Mouse (Mus musculus): ENCODE measurements around the gene Acox1. TPM values are rescaled to one million over a fixed set of nuclear protein-coding genes. Genes with fewer than 3 reads are reported as not detected.
A peak's percentile ranks its signal among the peaks of the same experiment; 100 is the strongest.

Gene Acox1
- polyA plus RNA-seq, 1 experiment = 18.0 TPM

DNA sequence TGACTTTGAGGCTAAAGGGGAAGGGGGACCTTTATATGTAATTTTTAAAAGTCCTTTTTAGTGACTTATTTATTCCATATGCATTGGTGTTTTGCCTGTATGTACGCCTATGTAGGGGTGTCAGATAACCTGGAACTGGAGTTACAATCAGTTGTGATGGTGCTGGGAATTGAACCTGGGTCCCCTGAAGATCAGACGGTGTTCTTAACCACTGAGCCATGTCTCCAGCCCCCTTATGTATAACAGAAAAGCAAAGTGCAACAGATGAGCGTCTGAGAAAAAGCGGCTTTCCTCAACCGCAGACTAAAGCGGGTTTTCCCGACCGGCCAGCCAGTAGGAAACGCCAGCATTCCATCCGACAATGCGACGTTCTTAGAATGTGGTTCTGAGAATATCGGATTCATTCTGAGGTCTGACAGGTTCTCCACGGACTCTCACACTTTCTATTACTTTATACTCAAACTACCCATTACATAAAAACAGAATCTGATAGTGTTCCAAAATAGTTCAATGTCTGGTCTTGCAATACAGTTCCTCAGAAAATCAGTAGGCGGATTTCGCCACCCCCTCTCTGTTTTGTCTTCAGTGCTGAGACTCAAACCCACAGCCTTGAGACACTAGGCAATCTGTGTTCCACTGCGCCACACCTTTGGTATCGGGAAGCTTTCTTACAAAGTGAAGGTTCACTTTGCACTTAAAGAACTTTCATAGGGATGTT, 1.8 kb downstream of the Acox1 start:
- Histone ChIP-seq H3K4me3 (ENCODE audit: low read depth, low read length) (no peak overlapping the region), H3K27me3 (ENCODE audit: control insufficient read depth, insufficient read depth, low read length, poor library complexity, severe bottlenecking) (no peaks in the 10 kb centered on the region), H3K27ac (ENCODE audit: insufficient read depth, low read length) (no peak overlapping the region), H3K9ac (ENCODE audit: low read depth, poor library complexity, severe bottlenecking) (no peak overlapping the region), H3K4me1 (ENCODE audit: control insufficient read depth, insufficient read depth, low read length) (no peaks in the 10 kb centered on the region), H3K36me3 (ENCODE audit: control insufficient read depth, insufficient read depth, low read length, poor library complexity, severe bottlenecking) (no peaks in the 10 kb centered on the region), H3K9me3 (replicated peaks; ENCODE audit: control insufficient read depth, insufficient read depth, low read length, poor library complexity, severe bottlenecking) (no peaks in the 10 kb centered on the region)
- TF ChIP-seq POLR2A (IDR thresholded peaks at IDR 0.05; ENCODE audit: insufficient read depth, low read length) (no peak), EP300 (IDR thresholded peaks at IDR 0.05; ENCODE audit: insufficient read depth, low read depth, low read length) (no peak), CTCF (IDR thresholded peaks at IDR 0.05; ENCODE audit: low read depth, low read length) (no peak)

DNA sequence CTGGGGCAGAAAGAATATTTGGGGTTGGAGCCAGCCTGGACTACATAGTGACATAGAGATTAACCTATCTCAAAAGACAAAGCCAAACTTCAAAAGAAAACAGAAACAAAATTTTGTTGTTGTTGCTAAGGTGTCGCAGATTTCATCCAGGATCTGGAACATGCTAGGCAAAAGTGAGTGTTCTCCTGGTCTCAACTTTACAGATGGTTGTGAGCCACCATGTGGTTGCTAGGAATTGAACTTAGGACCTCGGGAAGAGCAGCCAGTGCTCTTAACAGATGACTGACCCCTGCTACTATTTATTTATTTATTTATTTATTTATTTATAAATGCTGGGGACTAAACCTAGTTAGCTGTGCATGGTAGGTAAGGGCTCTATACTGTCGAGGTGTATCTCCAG, 2.5 kb downstream of the Acox1 start:
- Histone ChIP-seq H3K9ac (ENCODE audit: low read depth, poor library complexity, severe bottlenecking) (no peak overlapping the region), H3K27me3 (ENCODE audit: control insufficient read depth, insufficient read depth, low read length, poor library complexity, severe bottlenecking) (no peaks in the 10 kb centered on the region), H3K36me3 (ENCODE audit: control insufficient read depth, insufficient read depth, low read length, poor library complexity, severe bottlenecking) (no peaks in the 10 kb centered on the region), H3K9me3 (replicated peaks; ENCODE audit: control insufficient read depth, insufficient read depth, low read length, poor library complexity, severe bottlenecking) (no peaks in the 10 kb centered on the region), H3K4me1 (ENCODE audit: control insufficient read depth, insufficient read depth, low read length) (no peaks in the 10 kb centered on the region), H3K27ac (ENCODE audit: insufficient read depth, low read length) (no peak overlapping the region), H3K4me3 (ENCODE audit: low read depth, low read length) (no peak overlapping the region)
- TF ChIP-seq EP300 (IDR thresholded peaks at IDR 0.05; ENCODE audit: insufficient read depth, low read depth, low read length) = no peak
- TF ChIP-seq POLR2A (IDR thresholded peaks at IDR 0.05; ENCODE audit: insufficient read depth, low read length) = no peak
- TF ChIP-seq CTCF (IDR thresholded peaks at IDR 0.05; ENCODE audit: low read depth, low read length) = no peak

DNA sequence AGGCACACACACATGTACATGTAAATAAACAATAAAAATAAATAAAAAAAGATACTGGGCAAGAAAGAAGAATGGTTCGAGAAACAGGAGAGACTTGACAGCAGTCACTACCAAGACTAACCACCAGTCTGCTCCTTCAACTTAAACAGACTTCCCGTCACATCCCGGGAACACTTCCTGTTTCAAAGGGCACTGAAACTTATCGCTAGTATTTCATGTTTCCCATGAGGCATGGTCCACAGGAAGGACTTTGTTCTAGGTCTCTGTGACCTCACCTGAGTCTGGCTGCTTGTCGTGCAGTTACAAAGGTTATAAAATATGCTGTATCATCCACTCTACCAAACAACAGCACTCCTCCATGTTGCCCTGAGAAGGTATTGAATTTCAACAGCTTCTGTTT, 3.6 kb downstream of the Acox1 start:
- Histone ChIP-seq H3K27me3 (ENCODE audit: control insufficient read depth, insufficient read depth, low read length, poor library complexity, severe bottlenecking) (no peaks in the 10 kb centered on the region), H3K27ac (ENCODE audit: insufficient read depth, low read length) (no peak overlapping the region), H3K4me3 (ENCODE audit: low read depth, low read length) (no peak overlapping the region), H3K4me1 (ENCODE audit: control insufficient read depth, insufficient read depth, low read length) (no peaks in the 10 kb centered on the region), H3K9me3 (replicated peaks; ENCODE audit: control insufficient read depth, insufficient read depth, low read length, poor library complexity, severe bottlenecking) (no peaks in the 10 kb centered on the region), H3K9ac (ENCODE audit: low read depth, poor library complexity, severe bottlenecking) (peak overlapping the region; percentile 18; the same call in 1 of the 2 replicates), H3K36me3 (ENCODE audit: control insufficient read depth, insufficient read depth, low read length, poor library complexity, severe bottlenecking) (no peaks in the 10 kb centered on the region)
- TF ChIP-seq POLR2A (IDR thresholded peaks at IDR 0.05; ENCODE audit: insufficient read depth, low read length) (no peak), EP300 (IDR thresholded peaks at IDR 0.05; ENCODE audit: insufficient read depth, low read depth, low read length) (no peak), CTCF (IDR thresholded peaks at IDR 0.05; ENCODE audit: low read depth, low read length) (no peak)

DNA sequence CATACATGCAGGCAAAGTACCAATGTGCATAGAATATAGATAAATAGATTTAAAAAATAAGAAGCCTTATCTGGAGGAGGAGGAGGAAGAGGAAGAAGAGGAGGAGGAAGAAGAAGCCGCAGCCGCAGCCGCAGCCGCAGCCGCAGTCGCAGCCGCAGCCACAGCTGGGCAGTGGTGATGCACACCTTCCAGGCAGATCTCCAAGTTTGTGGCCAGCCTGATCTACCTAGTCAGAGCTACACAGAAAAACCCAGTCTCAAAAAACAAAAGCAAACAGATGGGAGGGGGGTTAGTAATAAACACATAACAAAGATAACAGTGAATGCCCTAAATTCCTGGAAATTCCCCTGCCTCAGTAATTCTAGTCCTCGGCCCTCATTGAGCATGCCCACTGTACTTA, 4.2 kb downstream of the Acox1 start:
- Histone ChIP-seq H3K4me1 (ENCODE audit: control insufficient read depth, insufficient read depth, low read length) (no peaks in the 10 kb centered on the region), H3K9ac (ENCODE audit: low read depth, poor library complexity, severe bottlenecking) (no peak overlapping the region), H3K4me3 (ENCODE audit: low read depth, low read length) (no peak overlapping the region), H3K36me3 (ENCODE audit: control insufficient read depth, insufficient read depth, low read length, poor library complexity, severe bottlenecking) (no peaks in the 10 kb centered on the region), H3K9me3 (replicated peaks; ENCODE audit: control insufficient read depth, insufficient read depth, low read length, poor library complexity, severe bottlenecking) (no peaks in the 10 kb centered on the region), H3K27ac (ENCODE audit: insufficient read depth, low read length) (no peak overlapping the region), H3K27me3 (ENCODE audit: control insufficient read depth, insufficient read depth, low read length, poor library complexity, severe bottlenecking) (no peaks in the 10 kb centered on the region)
- no peak for TF ChIP-seq CTCF (IDR thresholded peaks at IDR 0.05; ENCODE audit: low read depth, low read length)
- no peak for TF ChIP-seq POLR2A (IDR thresholded peaks at IDR 0.05; ENCODE audit: insufficient read depth, low read length)
- no peak for TF ChIP-seq EP300 (IDR thresholded peaks at IDR 0.05; ENCODE audit: insufficient read depth, low read depth, low read length)

DNA sequence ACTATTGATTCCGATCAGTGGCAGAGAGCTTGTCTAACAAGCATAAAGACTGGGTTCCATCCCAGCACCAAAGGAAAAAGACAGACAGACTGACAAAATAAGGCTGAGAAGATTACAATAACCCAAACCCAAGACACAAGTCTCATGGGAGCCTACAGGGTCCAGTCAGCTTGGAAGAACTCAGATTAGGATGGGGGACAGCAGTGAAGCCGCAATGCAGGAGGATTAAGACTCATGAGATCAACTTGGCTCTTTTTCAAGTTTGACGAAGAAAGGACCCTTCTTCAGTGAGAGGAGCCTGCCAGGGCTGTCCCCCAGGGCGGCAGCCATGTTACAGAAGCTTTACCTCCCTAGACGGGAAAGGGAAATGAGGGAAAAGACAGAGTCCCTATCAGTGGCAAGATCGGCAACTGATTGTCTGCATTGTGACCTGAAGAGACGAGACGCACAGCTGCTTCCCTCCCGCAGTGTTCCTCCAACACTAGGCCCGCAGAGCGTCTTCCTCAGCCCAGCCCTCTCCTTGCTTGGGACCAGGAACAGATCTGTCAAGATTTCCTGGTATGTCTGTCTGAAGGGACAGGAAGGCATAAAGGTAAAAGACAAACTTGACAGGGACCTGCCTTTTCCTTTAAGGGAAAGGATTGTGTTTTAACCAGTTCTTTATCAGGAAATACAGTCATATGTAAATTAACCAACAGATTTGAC, 11.5 kb downstream of the Acox1 start:
- no peak overlapping the region for H3K9ac ChIP-seq (ENCODE audit: low read depth, poor library complexity, severe bottlenecking)
- H3K9me3 ChIP-seq (replicated peaks; ENCODE audit: control insufficient read depth, insufficient read depth, low read length, poor library complexity, severe bottlenecking) = no peaks in the 10 kb centered on the region
- H3K27ac ChIP-seq (ENCODE audit: insufficient read depth, low read length) = no peak overlapping the region
- no peak for TF ChIP-seq EP300 (IDR thresholded peaks at IDR 0.05; ENCODE audit: insufficient read depth, low read depth, low read length)
- no peak for TF ChIP-seq POLR2A (IDR thresholded peaks at IDR 0.05; ENCODE audit: insufficient read depth, low read length)
- TF ChIP-seq CTCF (IDR thresholded peaks at IDR 0.05; ENCODE audit: low read depth, low read length) = no peak
- H3K4me1 ChIP-seq (ENCODE audit: control insufficient read depth, insufficient read depth, low read length) = peaks cover 2% of the 10 kb centered on the region
- H3K4me3 ChIP-seq (ENCODE audit: low read depth, low read length) = no peak overlapping the region
- H3K36me3 ChIP-seq (ENCODE audit: control insufficient read depth, insufficient read depth, low read length, poor library complexity, severe bottlenecking) = no peaks in the 10 kb centered on the region
- H3K27me3 ChIP-seq (ENCODE audit: control insufficient read depth, insufficient read depth, low read length, poor library complexity, severe bottlenecking) = no peaks in the 10 kb centered on the region

DNA sequence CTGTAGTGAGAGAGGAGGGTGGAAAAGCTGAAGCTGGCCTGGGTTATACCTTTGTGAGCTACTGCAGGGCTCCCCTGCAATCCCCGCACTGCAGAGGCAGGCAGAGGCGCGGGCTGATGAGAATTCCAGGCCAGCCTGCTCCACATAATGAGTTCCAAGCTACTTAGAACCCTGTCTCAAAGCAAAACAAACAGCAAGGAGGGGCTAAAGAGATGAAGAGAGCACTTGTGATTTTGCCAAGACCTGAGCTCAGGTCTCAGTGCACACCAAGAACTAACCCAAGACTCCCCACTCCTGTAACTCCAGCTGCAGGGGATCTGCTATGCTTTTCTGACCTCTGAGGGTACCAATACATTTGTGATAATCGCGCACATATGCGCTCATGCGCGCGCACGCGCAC, 12.5 kb downstream of the Acox1 start:
- no peaks in the 10 kb centered on the region for H3K27me3 ChIP-seq (ENCODE audit: control insufficient read depth, insufficient read depth, low read length, poor library complexity, severe bottlenecking)
- H3K4me3 ChIP-seq (ENCODE audit: low read depth, low read length) = no peak overlapping the region
- no peaks in the 10 kb centered on the region for H3K36me3 ChIP-seq (ENCODE audit: control insufficient read depth, insufficient read depth, low read length, poor library complexity, severe bottlenecking)
- no peak overlapping the region for H3K27ac ChIP-seq (ENCODE audit: insufficient read depth, low read length)
- H3K9ac ChIP-seq (ENCODE audit: low read depth, poor library complexity, severe bottlenecking) = no peak overlapping the region
- TF ChIP-seq CTCF (IDR thresholded peaks at IDR 0.05; ENCODE audit: low read depth, low read length) (no peak), EP300 (IDR thresholded peaks at IDR 0.05; ENCODE audit: insufficient read depth, low read depth, low read length) (no peak), POLR2A (IDR thresholded peaks at IDR 0.05; ENCODE audit: insufficient read depth, low read length) (no peak)
- H3K9me3 ChIP-seq (replicated peaks; ENCODE audit: control insufficient read depth, insufficient read depth, low read length, poor library complexity, severe bottlenecking) = no peaks in the 10 kb centered on the region
- H3K4me1 ChIP-seq (ENCODE audit: control insufficient read depth, insufficient read depth, low read length) = peaks cover 2% of the 10 kb centered on the region

All from ES-Bruce4 (cell line).